Mouse (Mus musculus): ENCODE measurements at regions not wholly inside any gene's neighbourhood (a gene's known extent, or its start where the extent isn't known, plus 50 kb on each side); places are given as distances from the start of the nearest gene placed in this dataset.

DNA sequence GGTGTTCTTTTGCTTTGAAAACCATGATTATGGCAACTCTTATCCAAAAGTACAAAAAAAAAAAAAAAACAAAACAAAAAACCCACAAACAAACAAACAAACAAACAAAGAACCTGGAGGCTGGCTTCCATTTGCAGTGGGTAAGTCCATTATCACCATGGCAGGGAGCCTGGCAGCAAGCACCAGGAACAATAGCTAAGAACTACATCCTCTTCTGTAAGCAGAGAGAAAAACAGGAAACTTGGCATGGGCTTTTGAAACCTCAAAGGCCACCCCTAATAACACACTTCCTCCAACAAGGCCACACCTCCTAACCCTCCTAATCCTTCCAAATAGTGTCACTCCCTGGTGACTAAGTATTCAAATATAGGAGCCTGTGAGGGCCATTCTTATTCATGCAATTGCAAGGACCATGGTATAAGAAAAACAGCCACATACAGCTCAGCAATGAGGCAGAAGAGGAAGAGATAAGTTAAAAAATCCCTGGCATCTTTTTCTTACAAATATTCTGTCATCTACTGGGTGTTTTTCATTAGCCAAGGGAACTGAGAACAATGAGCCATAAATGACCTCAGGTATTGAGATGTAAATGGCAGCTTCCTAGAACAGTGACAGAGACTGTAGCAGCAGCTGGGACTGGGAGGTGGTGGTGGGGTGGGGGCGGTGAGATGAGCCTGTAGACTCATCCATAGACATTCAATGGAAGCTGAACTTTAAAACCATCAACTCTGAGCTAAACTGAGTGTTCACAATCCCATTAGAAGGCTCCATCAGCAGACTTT is 477.3 kb upstream of the Gcfc2 start:
- Histone ChIP-seq H3K36me3 (ENCODE audit: insufficient read depth, low read length) (no peaks in the 10 kb centered on the region), H3K4me3 (replicated peaks; ENCODE audit: low read length) (no peak overlapping the region), H3K4me1 (replicated peaks; ENCODE audit: low read depth, low read length) (no peaks in the 10 kb centered on the region), H3K9me3 (ENCODE audit: low read length) (peaks cover 4% of the 10 kb centered on the region; the same call in 1 of the 2 replicates), H3K27me3 (ENCODE audit: insufficient read depth, low read length) (no peaks in the 10 kb centered on the region)
- TF ChIP-seq NANOG (IDR thresholded peaks at IDR 0.05; ENCODE audit: borderline replicate concordance, low read length): no peak
- TF ChIP-seq POU5F1 (IDR thresholded peaks at IDR 0.05; ENCODE audit: borderline replicate concordance, low read length): no peak
- no peak for TF ChIP-seq CTCF (conservative IDR thresholded peaks at IDR 0.05; ENCODE audit: low read length)

- no peak overlapping the region for H3K4me3 ChIP-seq (replicated peaks; ENCODE audit: low read length)
- TF ChIP-seq NANOG (IDR thresholded peaks at IDR 0.05; ENCODE audit: borderline replicate concordance, low read length) (no peak), CTCF (conservative IDR thresholded peaks at IDR 0.05; ENCODE audit: low read length) (no peak), POU5F1 (IDR thresholded peaks at IDR 0.05; ENCODE audit: borderline replicate concordance, low read length) (no peak)
- H3K36me3 ChIP-seq (ENCODE audit: insufficient read depth, low read length): no peaks in the 10 kb centered on the region
- no peaks in the 10 kb centered on the region for H3K4me1 ChIP-seq (replicated peaks; ENCODE audit: low read depth, low read length)
- H3K27me3 ChIP-seq (ENCODE audit: insufficient read depth, low read length): no peaks in the 10 kb centered on the region
- peaks cover 4% of the 10 kb centered on the region; the same call in 1 of the 2 replicates for H3K9me3 ChIP-seq (ENCODE audit: low read length)
Observed at GRCm38 (mm10) chr6:81447701-81448100, 475.8 kb upstream of the Gcfc2 start.

- Histone ChIP-seq H3K4me3 (replicated peaks; ENCODE audit: low read length) (no peak overlapping the region), H3K9me3 (ENCODE audit: low read length) (peaks cover 4% of the 10 kb centered on the region; the same call in 1 of the 2 replicates), H3K27me3 (ENCODE audit: insufficient read depth, low read length) (no peaks in the 10 kb centered on the region), H3K36me3 (ENCODE audit: insufficient read depth, low read length) (no peaks in the 10 kb centered on the region), H3K4me1 (replicated peaks; ENCODE audit: low read depth, low read length) (no peaks in the 10 kb centered on the region)
- no peak for TF ChIP-seq POU5F1 (IDR thresholded peaks at IDR 0.05; ENCODE audit: borderline replicate concordance, low read length)
- no peak for TF ChIP-seq NANOG (IDR thresholded peaks at IDR 0.05; ENCODE audit: borderline replicate concordance, low read length)
- TF ChIP-seq CTCF (conservative IDR thresholded peaks at IDR 0.05; ENCODE audit: low read length): no peak
Observed at GRCm38 (mm10) chr6:81448366-81448765, 475.1 kb upstream of the Gcfc2 start.

DNA sequence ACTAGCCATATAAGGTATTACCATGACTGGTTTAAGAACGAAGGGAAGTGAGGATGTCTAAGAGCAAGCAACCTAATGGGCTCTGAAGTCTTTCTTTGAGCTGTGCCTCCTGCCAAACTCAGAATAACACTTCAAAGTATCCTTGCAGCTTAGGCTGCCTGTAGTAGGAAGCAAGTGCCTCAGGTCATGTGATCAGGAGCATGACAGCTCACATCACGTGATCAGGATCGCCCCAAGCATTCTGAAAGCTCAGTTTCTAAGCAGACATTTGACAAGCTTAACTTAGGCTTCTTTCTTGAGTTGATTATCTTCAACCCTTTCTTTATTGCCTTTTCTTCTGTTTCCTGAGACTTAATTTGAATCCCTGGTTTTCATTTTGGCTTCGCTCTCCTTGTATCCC is 462.4 kb upstream of the Gcfc2 start:
- Histone ChIP-seq H3K36me3 (ENCODE audit: insufficient read depth, low read length) (no peaks in the 10 kb centered on the region), H3K4me1 (replicated peaks; ENCODE audit: low read depth, low read length) (no peaks in the 10 kb centered on the region), H3K27me3 (ENCODE audit: insufficient read depth, low read length) (no peaks in the 10 kb centered on the region), H3K9me3 (ENCODE audit: low read length) (no peaks in the 10 kb centered on the region), H3K4me3 (replicated peaks; ENCODE audit: low read length) (no peak overlapping the region)
- TF ChIP-seq POU5F1 (IDR thresholded peaks at IDR 0.05; ENCODE audit: borderline replicate concordance, low read length) (no peak), NANOG (IDR thresholded peaks at IDR 0.05; ENCODE audit: borderline replicate concordance, low read length) (no peak), CTCF (conservative IDR thresholded peaks at IDR 0.05; ENCODE audit: low read length) (no peak)

GRCm38 (mm10) chr6:81464442-81464841 is 459.0 kb upstream of the Gcfc2 start:
- Histone ChIP-seq H3K4me3 (replicated peaks; ENCODE audit: low read length) (no peak overlapping the region), H3K36me3 (ENCODE audit: insufficient read depth, low read length) (no peaks in the 10 kb centered on the region), H3K4me1 (replicated peaks; ENCODE audit: low read depth, low read length) (no peaks in the 10 kb centered on the region), H3K9me3 (ENCODE audit: low read length) (no peaks in the 10 kb centered on the region), H3K27me3 (ENCODE audit: insufficient read depth, low read length) (no peaks in the 10 kb centered on the region)
- no peak for TF ChIP-seq CTCF (conservative IDR thresholded peaks at IDR 0.05; ENCODE audit: low read length)
- no peak for TF ChIP-seq POU5F1 (IDR thresholded peaks at IDR 0.05; ENCODE audit: borderline replicate concordance, low read length)
- TF ChIP-seq NANOG (IDR thresholded peaks at IDR 0.05; ENCODE audit: borderline replicate concordance, low read length): no peak

DNA sequence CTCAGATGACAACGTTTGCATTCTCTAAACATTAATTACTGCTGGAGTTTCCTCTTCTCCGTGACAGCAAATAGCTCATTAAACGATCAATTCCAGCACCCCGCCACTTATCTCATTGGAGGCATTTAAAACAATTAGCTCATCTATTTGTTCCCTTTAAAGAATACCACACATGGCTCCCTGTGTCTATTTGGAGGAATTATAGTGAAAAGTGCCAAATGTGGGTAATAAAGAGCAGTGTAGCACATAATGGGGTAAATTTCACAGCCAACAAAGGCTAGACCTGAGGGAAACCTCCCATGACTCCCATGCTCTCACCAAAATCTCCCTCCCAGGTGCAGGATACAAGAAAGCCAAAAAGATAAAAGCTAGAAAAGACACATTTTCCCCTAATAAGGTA is 456.9 kb upstream of the Gcfc2 start:
- Histone ChIP-seq H3K27me3 (ENCODE audit: insufficient read depth, low read length) (no peaks in the 10 kb centered on the region), H3K4me1 (replicated peaks; ENCODE audit: low read depth, low read length) (no peaks in the 10 kb centered on the region), H3K9me3 (ENCODE audit: low read length) (no peaks in the 10 kb centered on the region), H3K4me3 (replicated peaks; ENCODE audit: low read length) (no peak overlapping the region), H3K36me3 (ENCODE audit: insufficient read depth, low read length) (no peaks in the 10 kb centered on the region)
- no peak for TF ChIP-seq POU5F1 (IDR thresholded peaks at IDR 0.05; ENCODE audit: borderline replicate concordance, low read length)
- TF ChIP-seq CTCF (conservative IDR thresholded peaks at IDR 0.05; ENCODE audit: low read length): no peak
- TF ChIP-seq NANOG (IDR thresholded peaks at IDR 0.05; ENCODE audit: borderline replicate concordance, low read length): no peak

- TF ChIP-seq POU5F1 (IDR thresholded peaks at IDR 0.05; ENCODE audit: borderline replicate concordance, low read length): no peak
- no peak for TF ChIP-seq NANOG (IDR thresholded peaks at IDR 0.05; ENCODE audit: borderline replicate concordance, low read length)
- TF ChIP-seq CTCF (conservative IDR thresholded peaks at IDR 0.05; ENCODE audit: low read length): no peak
- H3K36me3 ChIP-seq (ENCODE audit: insufficient read depth, low read length): no peaks in the 10 kb centered on the region
- no peaks in the 10 kb centered on the region for H3K9me3 ChIP-seq (ENCODE audit: low read length)
- H3K4me1 ChIP-seq (replicated peaks; ENCODE audit: low read depth, low read length): no peaks in the 10 kb centered on the region
- H3K4me3 ChIP-seq (replicated peaks; ENCODE audit: low read length): no peak overlapping the region
- no peaks in the 10 kb centered on the region for H3K27me3 ChIP-seq (ENCODE audit: insufficient read depth, low read length)
Observed at GRCm38 (mm10) chr6:81471340-81471955, 452.0 kb upstream of the Gcfc2 start.

GRCm38 (mm10) chr6:81472506-81472905 is 451.0 kb upstream of the Gcfc2 start:
- no peak for TF ChIP-seq NANOG (IDR thresholded peaks at IDR 0.05; ENCODE audit: borderline replicate concordance, low read length)
- TF ChIP-seq CTCF (conservative IDR thresholded peaks at IDR 0.05; ENCODE audit: low read length): no peak
- H3K4me3 ChIP-seq (replicated peaks; ENCODE audit: low read length): no peak overlapping the region
- no peaks in the 10 kb centered on the region for H3K27me3 ChIP-seq (ENCODE audit: insufficient read depth, low read length)
- no peaks in the 10 kb centered on the region for H3K4me1 ChIP-seq (replicated peaks; ENCODE audit: low read depth, low read length)
- H3K36me3 ChIP-seq (ENCODE audit: insufficient read depth, low read length): no peaks in the 10 kb centered on the region
- no peaks in the 10 kb centered on the region for H3K9me3 ChIP-seq (ENCODE audit: low read length)
